Mouse (Mus musculus): ENCODE data around the gene Supt16. TPM values are rescaled to one million over a fixed set of nuclear protein-coding genes. Genes with fewer than 3 reads are reported as not detected.

Gene Supt16
- polyA plus RNA-seq, 1 experiment from 2014 or later: 26.2 TPM

GRCm38 (mm10) chr14:52199412-52199811 is 2.2 kb upstream of the Supt16 start:
- Histone ChIP-seq H3K9ac (ENCODE audit: low read depth, low read length) (peak overlapping the region; percentile 9; the same call in 1 of the 2 replicates), H3K4me1 (ENCODE audit: control insufficient read depth, low read depth, low read length) (peaks cover 28% of the 10 kb centered on the region), H3K4me3 (ENCODE audit: low read depth, low read length) (no peak overlapping the region), H3K4me2 (ENCODE audit: low read depth, low read length) (peak overlapping the region; percentile 59), H3K27me3 (ENCODE audit: control insufficient read depth, insufficient read depth, low read depth, low read length) (no peaks in the 10 kb centered on the region), H3K9me3 (replicated peaks; ENCODE audit: control insufficient read depth, low read length) (no peaks in the 10 kb centered on the region), H3K36me3 (ENCODE audit: control insufficient read depth, insufficient read depth) (peaks cover 14% of the 10 kb centered on the region), H3K27ac (ENCODE audit: low read length) (peak overlapping the region; percentile 74)
- 0 out of 2 replicates have a peak, but pooled peaks have one; percentile 9 for ATAC-seq (ENCODE audit: low read depth)
- 25% methylated on average over 4 of the region's 4 CpGs for WGBS (ENCODE audit: insufficient replicate concordance)

GRCm38 (mm10) chr14:52198141-52198540 is 925 bp upstream of the Supt16 start:
- peak overlapping the region; percentile 74 for H3K27ac ChIP-seq (ENCODE audit: low read length)
- no peak for ATAC-seq (ENCODE audit: low read depth)
- H3K4me1 ChIP-seq (ENCODE audit: control insufficient read depth, low read depth, low read length): peaks cover 28% of the 10 kb centered on the region
- H3K9ac ChIP-seq (ENCODE audit: low read depth, low read length): peak overlapping the region; percentile 58
- peak overlapping the region; percentile 59 for H3K4me2 ChIP-seq (ENCODE audit: low read depth, low read length)
- 10% methylated on average over 3 of the region's 3 CpGs for WGBS (ENCODE audit: insufficient replicate concordance)
- H3K27me3 ChIP-seq (ENCODE audit: control insufficient read depth, insufficient read depth, low read depth, low read length): no peaks in the 10 kb centered on the region
- no peaks in the 10 kb centered on the region for H3K9me3 ChIP-seq (replicated peaks; ENCODE audit: control insufficient read depth, low read length)
- peaks cover 5% of the 10 kb centered on the region for H3K36me3 ChIP-seq (ENCODE audit: control insufficient read depth, insufficient read depth)
- H3K4me3 ChIP-seq (ENCODE audit: low read depth, low read length): peak overlapping the region; percentile 51

DNA sequence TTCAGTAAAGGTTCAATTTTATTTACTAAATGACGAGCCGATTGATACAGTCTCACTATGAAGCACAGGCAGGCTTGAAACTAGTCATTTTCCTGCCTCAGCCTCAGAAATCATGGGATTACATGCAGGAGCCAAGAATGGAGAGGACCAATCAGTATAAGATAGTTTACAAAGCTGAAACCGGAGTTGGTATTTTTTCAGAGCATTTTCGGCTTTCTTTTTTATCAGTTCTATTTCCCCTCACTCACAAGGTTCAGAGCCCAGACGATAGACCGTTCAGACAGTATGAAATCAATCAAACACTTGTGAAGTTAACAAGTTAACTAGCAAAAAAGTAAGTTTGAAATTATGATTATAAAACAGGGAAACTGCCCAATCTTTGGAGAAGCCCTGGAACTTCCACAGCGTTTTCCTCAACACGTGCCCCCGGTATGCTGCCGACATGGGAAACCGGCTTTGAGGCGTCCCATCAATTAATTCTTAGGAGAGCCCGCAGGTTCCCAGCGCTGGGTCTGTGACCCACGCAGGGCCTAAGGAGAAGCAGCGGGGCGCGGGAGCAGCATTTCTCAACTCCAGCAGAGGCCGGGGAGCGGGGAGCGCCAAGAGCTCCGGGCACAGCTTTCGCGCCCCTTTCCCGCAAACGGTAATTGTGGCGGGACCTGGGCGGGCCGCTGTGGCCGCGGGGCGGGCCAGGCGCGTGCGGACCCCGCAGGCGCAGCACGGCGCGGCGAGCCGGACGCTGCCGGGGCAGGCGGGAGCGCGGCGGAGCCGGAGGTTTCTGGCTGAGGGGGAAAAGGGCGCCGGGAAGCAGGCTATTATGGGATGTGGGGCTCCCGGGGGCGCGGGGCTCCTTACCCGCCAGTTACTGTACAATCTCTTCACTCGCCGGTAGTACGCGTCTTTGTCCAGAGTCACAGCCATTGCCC is 723 bp downstream of the Supt16 start:
- peak overlapping the region; percentile 99 for H3K27ac ChIP-seq (ENCODE audit: low read length)
- no peaks in the 10 kb centered on the region for H3K9me3 ChIP-seq (replicated peaks; ENCODE audit: control insufficient read depth, low read length)
- peaks cover 7% of the 10 kb centered on the region for H3K36me3 ChIP-seq (ENCODE audit: control insufficient read depth, insufficient read depth)
- H3K27me3 ChIP-seq (ENCODE audit: control insufficient read depth, insufficient read depth, low read depth, low read length): no peaks in the 10 kb centered on the region
- WGBS (ENCODE audit: insufficient replicate concordance): under 1% methylated on average over 57 of the region's 59 CpGs
- peak overlapping the region; percentile 59 for H3K4me2 ChIP-seq (ENCODE audit: low read depth, low read length)
- H3K4me1 ChIP-seq (ENCODE audit: control insufficient read depth, low read depth, low read length): peaks cover 28% of the 10 kb centered on the region
- H3K9ac ChIP-seq (ENCODE audit: low read depth, low read length): peak overlapping the region; percentile 97
- ATAC-seq (ENCODE audit: low read depth): peak; percentile 37
- peak overlapping the region; percentile 95 for H3K4me3 ChIP-seq (ENCODE audit: low read depth, low read length)

GRCm38 (mm10) chr14:52195691-52196090 is 1.5 kb downstream of the Supt16 start:
- Histone ChIP-seq H3K36me3 (ENCODE audit: control insufficient read depth, insufficient read depth) (peaks cover 7% of the 10 kb centered on the region), H3K4me2 (ENCODE audit: low read depth, low read length) (peak overlapping the region; percentile 59), H3K9me3 (replicated peaks; ENCODE audit: control insufficient read depth, low read length) (no peaks in the 10 kb centered on the region), H3K4me3 (ENCODE audit: low read depth, low read length) (peak overlapping the region; percentile 95), H3K27ac (ENCODE audit: low read length) (no peak overlapping the region; the same call in 1 of the 2 replicates), H3K4me1 (ENCODE audit: control insufficient read depth, low read depth, low read length) (peaks cover 31% of the 10 kb centered on the region), H3K27me3 (ENCODE audit: control insufficient read depth, insufficient read depth, low read depth, low read length) (no peaks in the 10 kb centered on the region), H3K9ac (ENCODE audit: low read depth, low read length) (peak overlapping the region; percentile 97)
- no peak for ATAC-seq (ENCODE audit: low read depth)
- 4% methylated on average over 3 of the region's 3 CpGs for WGBS (ENCODE audit: insufficient replicate concordance)

DNA sequence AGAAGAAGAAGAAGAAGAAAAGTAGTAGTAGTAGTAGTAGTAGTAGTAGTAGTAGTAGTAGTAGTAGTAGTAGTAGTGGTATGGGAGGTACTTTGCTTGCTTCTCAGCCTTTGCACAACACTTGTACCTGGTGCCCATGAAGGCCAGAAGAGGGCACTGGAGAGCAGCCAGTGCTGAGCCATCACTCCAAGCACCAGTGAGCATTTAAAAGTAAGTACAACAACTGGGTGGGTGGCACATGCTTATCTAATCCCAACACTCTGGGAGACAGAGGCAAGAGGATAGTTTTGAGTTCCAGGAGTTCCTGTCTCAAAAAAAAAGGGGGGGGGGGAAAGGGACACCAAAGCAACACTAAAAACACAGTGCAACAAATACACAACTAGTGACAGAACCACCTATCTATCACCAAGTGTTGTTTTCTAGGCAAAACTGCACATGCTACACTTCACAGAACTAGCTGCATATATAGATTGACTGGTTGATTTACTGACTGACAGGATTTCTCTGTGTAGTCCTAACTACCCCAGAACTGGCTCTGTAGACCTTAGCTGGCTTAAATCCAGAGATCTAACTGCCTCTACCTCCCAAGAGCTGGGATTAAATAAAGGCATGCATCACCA is 6.4 kb downstream of the Supt16 start:
- Histone ChIP-seq H3K4me3 (ENCODE audit: low read depth, low read length) (no peak overlapping the region), H3K27me3 (ENCODE audit: control insufficient read depth, insufficient read depth, low read depth, low read length) (no peaks in the 10 kb centered on the region), H3K36me3 (ENCODE audit: control insufficient read depth, insufficient read depth) (peaks cover 5% of the 10 kb centered on the region; the same call in 1 of the 2 replicates), H3K9ac (ENCODE audit: low read depth, low read length) (no peak overlapping the region), H3K27ac (ENCODE audit: low read length) (peak overlapping the region; percentile 46), H3K4me2 (ENCODE audit: low read depth, low read length) (no peak overlapping the region), H3K9me3 (replicated peaks; ENCODE audit: control insufficient read depth, low read length) (no peaks in the 10 kb centered on the region), H3K4me1 (ENCODE audit: control insufficient read depth, low read depth, low read length) (peaks cover 9% of the 10 kb centered on the region)
- ATAC-seq (ENCODE audit: low read depth): peak; percentile 88

GRCm38 (mm10) chr14:52189519-52189918 is 7.7 kb downstream of the Supt16 start:
- WGBS (ENCODE audit: insufficient replicate concordance): 52% methylated on average over 2 of the region's 2 CpGs

GRCm38 (mm10) chr14:52188788-52189187 is 8.4 kb downstream of the Supt16 start:
- Histone ChIP-seq H3K4me1 (ENCODE audit: control insufficient read depth, low read depth, low read length) (peaks cover 7% of the 10 kb centered on the region), H3K36me3 (ENCODE audit: control insufficient read depth, insufficient read depth) (peaks cover 5% of the 10 kb centered on the region; the same call in 1 of the 2 replicates), H3K9me3 (replicated peaks; ENCODE audit: control insufficient read depth, low read length) (no peaks in the 10 kb centered on the region), H3K27me3 (ENCODE audit: control insufficient read depth, insufficient read depth, low read depth, low read length) (no peaks in the 10 kb centered on the region), H3K4me2 (ENCODE audit: low read depth, low read length) (no peak overlapping the region), H3K9ac (ENCODE audit: low read depth, low read length) (no peak overlapping the region), H3K4me3 (ENCODE audit: low read depth, low read length) (no peak overlapping the region), H3K27ac (ENCODE audit: low read length) (no peak overlapping the region)
- 41% methylated on average over 1 of the region's 1 CpGs for WGBS (ENCODE audit: insufficient replicate concordance)
- no peak for ATAC-seq (ENCODE audit: low read depth)

More at GRCm38 (mm10) chr14:52189519-52189918, 7.7 kb downstream of the Supt16 start:
- Histone ChIP-seq H3K36me3 (ENCODE audit: control insufficient read depth, insufficient read depth) (peaks cover 5% of the 10 kb centered on the region; the same call in 1 of the 2 replicates), H3K4me1 (ENCODE audit: control insufficient read depth, low read depth, low read length) (peaks cover 7% of the 10 kb centered on the region), H3K9ac (ENCODE audit: low read depth, low read length) (no peak overlapping the region), H3K4me3 (ENCODE audit: low read depth, low read length) (no peak overlapping the region), H3K4me2 (ENCODE audit: low read depth, low read length) (no peak overlapping the region), H3K9me3 (replicated peaks; ENCODE audit: control insufficient read depth, low read length) (no peaks in the 10 kb centered on the region), H3K27ac (ENCODE audit: low read length) (no peak overlapping the region), H3K27me3 (ENCODE audit: control insufficient read depth, insufficient read depth, low read depth, low read length) (no peaks in the 10 kb centered on the region)
- no peak for ATAC-seq (ENCODE audit: low read depth)

DNA sequence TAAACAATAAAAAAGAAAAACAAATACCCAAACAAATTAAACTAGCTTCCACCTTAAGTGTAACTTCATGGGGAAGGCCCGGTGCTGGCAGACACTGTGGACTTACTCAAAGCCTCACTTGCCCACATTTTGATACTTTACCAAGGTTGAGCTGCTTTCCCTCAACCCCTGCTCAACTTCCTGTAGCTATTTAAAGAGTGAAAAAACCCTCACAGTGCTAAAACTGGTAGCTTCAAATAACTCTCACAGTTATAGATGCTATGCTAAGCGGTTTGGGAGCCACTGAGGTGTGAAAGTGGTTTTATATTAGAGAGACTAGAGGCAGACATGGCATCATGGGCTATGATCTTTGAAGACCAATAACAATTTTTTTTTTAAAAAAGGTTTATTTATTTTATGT is 30.6 kb downstream of the Supt16 start:
- Histone ChIP-seq H3K36me3 (ENCODE audit: control insufficient read depth, insufficient read depth) (peaks cover 57% of the 10 kb centered on the region), H3K9me3 (replicated peaks; ENCODE audit: control insufficient read depth, low read length) (no peaks in the 10 kb centered on the region), H3K4me1 (ENCODE audit: control insufficient read depth, low read depth, low read length) (no peaks in the 10 kb centered on the region), H3K4me3 (ENCODE audit: low read depth, low read length) (no peak overlapping the region), H3K27me3 (ENCODE audit: control insufficient read depth, insufficient read depth, low read depth, low read length) (no peaks in the 10 kb centered on the region), H3K9ac (ENCODE audit: low read depth, low read length) (no peak overlapping the region), H3K4me2 (ENCODE audit: low read depth, low read length) (no peak overlapping the region), H3K27ac (ENCODE audit: low read length) (no peak overlapping the region)
- WGBS (ENCODE audit: insufficient replicate concordance): 82% methylated on average over 2 of the region's 2 CpGs
- no peak for ATAC-seq (ENCODE audit: low read depth)

DNA sequence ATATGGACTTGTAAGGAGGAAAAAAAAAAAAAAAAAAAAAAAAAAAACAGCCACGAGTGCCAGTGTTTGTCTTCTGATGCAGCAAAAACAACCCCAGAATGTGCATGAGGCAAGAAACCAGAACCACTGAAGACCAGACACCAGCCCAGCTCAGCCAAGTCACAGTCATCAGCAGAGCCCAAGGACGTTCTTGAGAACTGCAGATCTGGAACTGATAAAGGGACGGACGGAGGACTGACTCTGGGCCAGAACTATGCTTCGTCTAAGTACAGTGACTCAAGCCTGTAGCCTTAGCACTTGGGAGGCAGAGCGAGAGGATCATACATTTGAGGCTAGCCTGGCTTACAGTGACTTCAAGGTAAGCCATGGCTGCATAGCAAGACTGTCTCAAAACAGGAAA is 36.3 kb downstream of the Supt16 start:
- H3K4me3 ChIP-seq (ENCODE audit: low read depth, low read length): no peak overlapping the region
- no peaks in the 10 kb centered on the region for H3K9me3 ChIP-seq (replicated peaks; ENCODE audit: control insufficient read depth, low read length)
- no peak overlapping the region for H3K9ac ChIP-seq (ENCODE audit: low read depth, low read length)
- H3K36me3 ChIP-seq (ENCODE audit: control insufficient read depth, insufficient read depth): peaks cover 59% of the 10 kb centered on the region
- ATAC-seq (ENCODE audit: low read depth): no peak
- WGBS (ENCODE audit: insufficient replicate concordance): 66% methylated on average over 6 of the region's 6 CpGs
- H3K27ac ChIP-seq (ENCODE audit: low read length): no peak overlapping the region
- H3K27me3 ChIP-seq (ENCODE audit: control insufficient read depth, insufficient read depth, low read depth, low read length): no peaks in the 10 kb centered on the region
- H3K4me1 ChIP-seq (ENCODE audit: control insufficient read depth, low read depth, low read length): no peaks in the 10 kb centered on the region
- no peak overlapping the region for H3K4me2 ChIP-seq (ENCODE audit: low read depth, low read length)

Measured in liver, embryonic 16.5 days (tissue).